Mouse (Mus musculus) bone marrow, adult 2 months (tissue): ENCODE measurements at regions not wholly inside any gene's neighbourhood (a gene's known extent, or its start where the extent isn't known, plus 50 kb on each side); places are given as distances from the start of the nearest gene placed in this dataset.

Experiments
- CTCF ChIP-seq: fragments of 200-500 bp; IDR thresholded peaks from 2 replicates; pipeline ENCODE4 v1.5.1; 2011; ENCODE audit warnings: low read length, control low read depth; ENCODE audit not compliant: control insufficient read depth, insufficient read depth
- POLR2A ChIP-seq: fragments of 200-500 bp; IDR thresholded peaks from 2 replicates; pipeline ENCODE4 v1.6.1; 2011; ENCODE audit warnings: low read depth, mild to moderate bottlenecking, control low read depth, low read length, borderline replicate concordance; ENCODE audit not compliant: control insufficient read depth

DNA sequence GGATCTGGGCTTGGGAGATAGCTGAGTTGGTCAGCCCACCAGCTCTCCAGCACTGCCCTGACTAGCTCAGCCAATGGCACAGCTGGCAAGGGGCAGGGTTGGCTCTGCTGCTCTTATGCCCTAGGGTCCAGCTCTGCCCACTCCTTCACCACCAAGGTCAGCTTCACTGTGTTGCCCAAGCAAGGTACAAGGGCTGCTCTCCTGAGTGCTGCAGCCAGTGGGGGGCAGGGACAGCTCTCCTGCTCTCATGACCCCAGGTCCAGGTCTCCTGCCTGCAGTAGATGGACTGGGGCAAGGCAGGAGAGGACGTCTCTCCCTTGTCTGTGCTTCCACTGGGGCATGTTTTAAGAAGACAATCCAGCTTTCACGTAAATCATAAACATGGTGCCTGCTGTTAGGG, 80.4 kb upstream of the Spaca7 start:
- TF ChIP-seq CTCF, result no peak
- no peak for TF ChIP-seq POLR2A
